Mouse (Mus musculus): ENCODE data around the gene Wnt2. TPM values are rescaled to one million over a fixed set of nuclear protein-coding genes. Genes with fewer than 3 reads are reported as not detected.
A peak's percentile ranks its signal among the peaks of the same experiment; 100 is the strongest.

Wnt2 gene
- polyA plus RNA-seq, 1 experiment from 2014 or later: 2.1 TPM

DNA sequence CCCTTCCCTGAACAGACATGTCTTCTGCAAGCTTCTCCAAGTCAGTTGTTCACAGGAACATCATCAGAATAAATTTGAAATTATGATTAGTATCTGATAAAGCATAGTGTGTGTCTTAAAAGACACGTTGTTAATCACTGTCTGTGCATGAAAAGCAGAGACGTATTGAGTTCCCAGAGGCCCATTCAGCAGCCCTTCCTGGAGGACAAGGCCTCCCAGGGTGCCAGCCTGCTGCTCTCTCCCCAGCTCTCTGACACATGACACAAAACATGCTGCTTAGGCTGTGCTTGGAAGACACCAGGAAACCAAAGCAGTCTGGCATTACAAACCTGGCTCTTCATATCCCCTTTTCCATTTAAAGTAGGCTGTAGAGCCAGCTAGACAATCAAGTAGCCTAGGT, 88.5 kb downstream of the Wnt2 start:
- DNase-seq (ENCODE audit: low spot score): peak; percentile 16
- H3K9ac ChIP-seq (ENCODE audit: low read depth, low read length): no peak overlapping the region
- peak overlapping the region; percentile 24; the same call in 1 of the 2 replicates for H3K27ac ChIP-seq (ENCODE audit: low read depth, low read length)
- ATAC-seq (ENCODE audit: low FRiP score): peak; percentile 73
- H3K36me3 ChIP-seq (ENCODE audit: control insufficient read depth, insufficient read depth, low read length): no peaks in the 10 kb centered on the region
- H3K4me3 ChIP-seq (ENCODE audit: low read depth, low read length): no peak overlapping the region
- 14% methylated on average over 2 of the region's 2 CpGs for WGBS
- no peaks in the 10 kb centered on the region for H3K9me3 ChIP-seq (ENCODE audit: control insufficient read depth, low read length)
- H3K4me2 ChIP-seq (replicated peaks; ENCODE audit: low read depth, low read length): no peak overlapping the region
- H3K4me1 ChIP-seq (replicated peaks; ENCODE audit: control insufficient read depth, insufficient read depth, low read length): peaks cover 8% of the 10 kb centered on the region
- no peaks in the 10 kb centered on the region for H3K27me3 ChIP-seq (ENCODE audit: control insufficient read depth, insufficient read depth, low read length)

Other genes with a start within 250 kb of the Wnt2 start
- gene Asz1, start 78.5 kb upstream of the Wnt2 start, polyA plus RNA-seq (2014; fragmentation: Nextera tagmentation; extraction: Ambion mirVana): not detected in 2 replicates
- gene Cftr, start 140.1 kb upstream of the Wnt2 start, polyA plus RNA-seq (2014; fragmentation: Nextera tagmentation; extraction: Ambion mirVana): 0.03 and 0.13 TPM in 2 replicates

All from hindbrain, embryonic 11.5 days (tissue).